Mouse (Mus musculus): ENCODE measurements around the gene Lman2. TPM values are rescaled to one million over a fixed set of nuclear protein-coding genes. Genes with fewer than 3 reads are reported as not detected.

Lman2 gene
- polyA plus RNA-seq, 1 experiment from 2014 or later: 85.4 TPM

DNA sequence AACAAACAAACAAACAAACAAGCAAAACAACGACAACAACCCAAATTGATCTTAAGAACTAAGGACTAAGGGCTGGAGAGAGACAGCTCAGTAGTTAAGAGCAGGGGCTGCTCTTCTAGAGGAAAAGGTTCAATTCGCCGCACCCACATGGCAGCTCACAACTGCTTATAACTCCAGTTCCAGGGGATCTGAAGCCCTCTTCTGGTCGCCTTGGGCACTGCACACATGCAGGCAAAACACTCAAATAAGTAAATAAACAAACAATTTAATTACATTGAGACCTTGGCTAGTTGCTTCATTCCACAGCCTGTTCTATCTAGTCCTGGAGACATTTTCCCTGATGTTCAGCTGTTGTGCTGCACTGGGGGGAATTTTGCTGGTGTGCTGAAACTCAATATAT, 30.4 kb upstream of the Lman2 start:
- H3K4me3 ChIP-seq: no peak overlapping the region
- no peak overlapping the region for H3K4me2 ChIP-seq
- no peak overlapping the region for H3K27ac ChIP-seq
- H3K9me3 ChIP-seq (replicated peaks): no peaks in the 10 kb centered on the region
- H3K9ac ChIP-seq: no peak overlapping the region
- 49% methylated on average over 4 of the region's 4 CpGs for WGBS (ENCODE audit: insufficient replicate concordance)
- no peaks in the 10 kb centered on the region for H3K36me3 ChIP-seq
- no peak for ATAC-seq
- H3K4me1 ChIP-seq: no peaks in the 10 kb centered on the region
- peaks cover 37% of the 10 kb centered on the region for H3K27me3 ChIP-seq (replicated peaks)

DNA sequence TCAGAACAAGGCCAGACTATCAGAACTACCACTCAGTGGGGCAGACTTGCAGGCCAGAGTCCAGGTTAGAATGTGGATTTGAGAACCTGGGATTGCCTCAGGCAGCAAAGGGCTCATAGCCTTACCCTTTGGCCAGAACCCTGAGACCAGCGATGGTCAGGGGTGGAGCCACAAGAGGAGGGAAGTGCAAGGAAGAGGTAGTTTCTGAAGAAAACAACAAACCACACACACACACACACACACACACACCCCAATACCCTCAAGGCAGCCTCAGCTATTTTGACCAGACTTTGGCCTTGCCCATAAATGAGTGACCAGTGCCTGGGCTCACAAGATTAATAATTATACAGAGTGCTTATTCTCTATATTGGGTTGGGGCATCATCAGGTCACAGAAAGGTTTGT, 29.0 kb upstream of the Lman2 start:
- Histone ChIP-seq H3K4me1 (no peaks in the 10 kb centered on the region), H3K4me3 (no peak overlapping the region), H3K9me3 (replicated peaks) (no peaks in the 10 kb centered on the region), H3K27ac (peak overlapping the region; percentile 38; the same call in 1 of the 2 replicates), H3K4me2 (no peak overlapping the region), H3K27me3 (replicated peaks) (peaks cover 28% of the 10 kb centered on the region), H3K36me3 (no peaks in the 10 kb centered on the region), H3K9ac (no peak overlapping the region)
- 56% methylated on average over 1 of the region's 1 CpGs for WGBS (ENCODE audit: insufficient replicate concordance)
- ATAC-seq: peak; percentile 36; the same call in 1 of the 2 replicates

DNA sequence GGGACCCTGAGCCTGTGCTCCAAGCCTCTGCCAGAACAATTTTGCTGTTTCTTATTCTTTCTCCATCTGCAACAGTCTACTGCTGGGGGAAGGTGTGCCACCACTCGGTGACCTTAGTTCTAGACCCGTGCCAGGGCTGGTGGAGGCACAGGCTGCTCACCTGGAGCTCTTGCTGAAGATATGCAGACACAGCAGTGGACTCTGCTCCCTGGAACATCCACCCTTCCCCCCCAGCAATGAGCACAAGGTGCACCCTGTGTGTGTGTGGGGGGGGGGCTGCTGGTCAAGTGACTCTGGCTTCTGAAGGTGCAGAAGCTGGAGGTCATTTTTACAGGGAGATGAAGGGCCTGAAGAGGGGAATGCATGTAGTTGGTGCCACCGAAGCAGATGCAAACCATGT, 28.1 kb upstream of the Lman2 start:
- H3K9ac ChIP-seq: no peak overlapping the region
- no peak overlapping the region for H3K4me3 ChIP-seq
- peak overlapping the region; percentile 38 for H3K27ac ChIP-seq
- ATAC-seq: peak; percentile 42; the same call in 1 of the 2 replicates
- 68% methylated on average over 3 of the region's 3 CpGs for WGBS (ENCODE audit: insufficient replicate concordance)
- peaks cover 20% of the 10 kb centered on the region; the same call in 1 of the 2 replicates for H3K27me3 ChIP-seq (replicated peaks)
- H3K36me3 ChIP-seq: no peaks in the 10 kb centered on the region
- no peak overlapping the region for H3K4me2 ChIP-seq
- no peaks in the 10 kb centered on the region for H3K9me3 ChIP-seq (replicated peaks)
- no peaks in the 10 kb centered on the region for H3K4me1 ChIP-seq

DNA sequence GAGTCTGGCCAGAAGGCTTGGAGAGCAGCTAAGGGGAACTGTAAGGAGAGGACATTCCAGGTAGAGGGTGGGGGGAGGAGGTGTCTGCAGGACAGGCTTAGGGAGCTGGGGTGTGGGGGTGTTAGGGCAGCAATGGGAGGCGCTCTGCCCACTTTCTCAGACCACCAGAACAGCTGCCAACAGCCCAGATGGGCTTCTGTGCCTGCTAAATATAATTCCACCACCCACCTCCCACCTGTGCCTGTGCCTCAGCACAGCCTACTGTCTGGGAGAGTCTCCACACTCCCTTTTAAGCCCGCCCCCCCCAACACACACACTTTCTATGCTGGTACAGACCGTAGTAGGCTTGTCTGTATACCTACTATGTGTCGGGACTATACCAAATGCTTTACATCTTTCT, 19.2 kb upstream of the Lman2 start:
- no peak overlapping the region for H3K9ac ChIP-seq

DNA sequence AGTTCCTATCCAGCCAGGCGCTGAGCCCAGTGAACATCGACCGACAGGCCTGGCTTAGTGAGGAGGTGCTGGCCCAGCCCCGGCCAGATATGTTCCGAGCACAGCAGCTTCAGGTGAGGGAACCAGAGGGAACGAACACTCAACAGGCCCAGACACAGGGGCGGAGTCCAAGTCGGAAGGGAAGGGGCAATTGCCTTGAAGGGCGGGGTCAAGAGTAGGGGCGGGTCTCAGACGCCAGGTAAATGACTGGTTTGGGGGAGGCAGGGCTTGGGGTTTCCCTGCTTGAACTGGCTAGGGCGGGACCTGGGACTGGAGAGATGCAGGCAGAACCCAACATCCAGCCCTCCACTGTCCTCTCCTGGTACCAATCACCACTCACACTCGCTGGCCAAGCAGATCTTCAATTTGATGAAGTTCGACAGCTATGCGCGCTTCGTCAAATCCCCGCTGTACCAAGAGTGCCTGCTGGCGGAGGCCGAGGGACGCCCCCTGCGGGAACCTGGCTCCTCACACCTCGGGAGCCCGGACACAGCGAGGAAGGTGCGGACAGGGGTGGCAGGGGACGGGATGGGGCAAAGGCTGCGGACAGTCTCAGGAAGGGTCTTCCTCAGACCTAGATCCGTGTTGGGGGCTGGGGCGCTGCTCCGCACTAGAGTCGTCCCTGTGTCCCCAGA, 16.5 kb upstream of the Lman2 start:
- Histone ChIP-seq H3K27ac (no peak overlapping the region), H3K36me3 (no peaks in the 10 kb centered on the region), H3K27me3 (replicated peaks) (peaks cover 47% of the 10 kb centered on the region), H3K4me2 (peak overlapping the region; percentile 27; the same call in 1 of the 2 replicates), H3K4me3 (no peak overlapping the region), H3K9ac (no peak overlapping the region), H3K9me3 (replicated peaks) (no peaks in the 10 kb centered on the region), H3K4me1 (no peaks in the 10 kb centered on the region)
- 60% methylated on average over 32 of the region's 32 CpGs for WGBS (ENCODE audit: insufficient replicate concordance)
- ATAC-seq: peak; percentile 35; the same call in 1 of the 2 replicates

More for the DNA sequence above, 19.2 kb upstream of the Lman2 start:
- Histone ChIP-seq H3K27me3 (replicated peaks) (peaks cover 39% of the 10 kb centered on the region), H3K4me3 (no peak overlapping the region), H3K4me1 (no peaks in the 10 kb centered on the region), H3K36me3 (no peaks in the 10 kb centered on the region), H3K4me2 (no peak overlapping the region), H3K27ac (no peak overlapping the region), H3K9me3 (replicated peaks) (no peaks in the 10 kb centered on the region)
- WGBS (ENCODE audit: insufficient replicate concordance): 84% methylated on average over 4 of the region's 4 CpGs
- no peak for ATAC-seq

DNA sequence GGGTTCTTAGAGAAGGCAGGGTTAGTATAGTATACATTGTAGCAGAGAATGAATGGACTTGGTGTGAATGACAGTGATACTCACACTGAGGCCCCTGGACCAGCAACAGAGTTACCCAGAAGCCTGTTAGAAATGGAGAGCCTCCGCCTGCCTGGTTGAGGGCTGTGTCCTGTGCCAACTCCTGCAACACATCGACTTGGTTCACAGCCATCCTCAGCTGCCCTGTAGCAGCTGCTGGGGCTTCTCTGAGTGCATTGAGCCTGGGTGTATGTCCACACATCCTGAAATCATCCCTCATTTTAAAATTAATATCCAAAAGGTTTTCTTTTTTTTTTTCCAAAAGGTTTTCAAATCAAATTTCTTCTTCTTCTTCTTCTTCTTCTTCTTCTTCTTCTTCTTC, 13.3 kb upstream of the Lman2 start:
- ATAC-seq: no peak
- whole genome bisulfite sequencing (ENCODE audit: insufficient replicate concordance): 63% methylated on average over 2 of the region's 2 CpGs
- Histone ChIP-seq H3K9ac (no peak overlapping the region), H3K4me2 (no peak overlapping the region), H3K9me3 (replicated peaks) (no peaks in the 10 kb centered on the region), H3K27ac (no peak overlapping the region), H3K36me3 (no peaks in the 10 kb centered on the region), H3K27me3 (replicated peaks) (peaks cover 53% of the 10 kb centered on the region), H3K4me1 (peaks cover 6% of the 10 kb centered on the region; the same call in 1 of the 2 replicates), H3K4me3 (no peak overlapping the region)

DNA sequence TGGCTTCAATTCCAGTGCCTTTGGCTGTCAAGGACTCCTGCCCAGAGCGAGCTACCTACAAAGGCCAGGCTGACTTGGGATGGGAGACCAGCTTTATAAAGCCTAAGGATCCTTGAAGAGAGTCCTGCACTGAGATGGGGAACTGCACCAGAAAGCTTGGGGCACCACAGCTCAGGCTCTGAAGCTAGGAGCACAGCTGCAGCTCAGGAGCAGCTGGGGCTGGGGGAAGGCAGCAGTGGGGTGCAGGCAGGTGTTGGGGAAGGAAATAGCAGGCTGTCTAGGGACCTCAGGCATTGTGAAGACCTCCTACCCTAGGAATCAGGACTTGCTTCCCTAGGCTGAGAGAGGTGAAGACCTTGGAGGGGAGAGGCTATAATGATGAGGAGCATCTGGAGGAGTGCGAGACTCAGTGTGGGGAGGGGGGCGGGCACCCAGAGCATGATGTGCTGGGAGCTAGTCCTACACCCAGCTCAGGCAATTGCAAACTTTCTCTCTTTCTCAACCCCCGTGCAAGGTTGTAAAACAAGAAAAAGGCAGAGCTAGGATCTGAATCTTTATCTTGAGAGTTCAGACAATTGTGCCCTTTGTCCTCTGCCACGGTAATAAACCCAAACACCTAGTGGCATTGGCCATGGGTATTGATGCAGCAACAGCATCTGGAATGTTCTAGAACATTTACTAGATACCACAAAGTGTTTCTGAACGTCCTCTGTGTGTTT, 11.8 kb upstream of the Lman2 start:
- Histone ChIP-seq H3K27ac (no peak overlapping the region), H3K36me3 (no peaks in the 10 kb centered on the region), H3K9me3 (replicated peaks) (no peaks in the 10 kb centered on the region), H3K27me3 (replicated peaks) (peaks cover 45% of the 10 kb centered on the region), H3K4me1 (peaks cover 19% of the 10 kb centered on the region), H3K4me2 (no peak overlapping the region), H3K9ac (no peak overlapping the region), H3K4me3 (no peak overlapping the region)
- 54% methylated on average over 6 of the region's 6 CpGs for WGBS (ENCODE audit: insufficient replicate concordance)
- ATAC-seq: no peak

DNA sequence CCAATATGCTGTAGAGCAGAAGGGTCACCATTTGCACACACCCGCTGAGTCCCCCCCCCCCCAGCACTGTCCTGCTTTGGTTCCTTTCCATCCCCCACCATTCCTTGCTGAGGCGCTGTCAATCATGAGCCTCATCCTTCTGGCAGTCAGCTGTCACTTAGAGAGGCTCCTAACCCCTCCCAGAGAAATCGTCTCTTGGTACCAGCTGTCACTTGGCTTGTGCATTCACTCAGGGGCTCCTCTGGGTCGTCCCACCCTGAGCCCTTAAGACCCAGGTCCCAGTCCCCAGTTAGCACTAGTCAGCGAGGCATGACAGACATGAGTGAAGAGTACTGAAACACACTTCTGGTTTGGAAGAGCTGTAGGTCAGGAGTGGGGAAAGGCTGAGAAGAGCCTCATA, 9.2 kb upstream of the Lman2 start:
- Histone ChIP-seq H3K4me2 (no peak overlapping the region), H3K4me3 (no peak overlapping the region), H3K27me3 (replicated peaks) (peaks cover 30% of the 10 kb centered on the region), H3K4me1 (peaks cover 37% of the 10 kb centered on the region), H3K9ac (no peak overlapping the region), H3K27ac (no peak overlapping the region), H3K9me3 (replicated peaks) (no peaks in the 10 kb centered on the region), H3K36me3 (no peaks in the 10 kb centered on the region)
- 47% methylated on average over 4 of the region's 5 CpGs for WGBS (ENCODE audit: insufficient replicate concordance)
- no peak for ATAC-seq

DNA sequence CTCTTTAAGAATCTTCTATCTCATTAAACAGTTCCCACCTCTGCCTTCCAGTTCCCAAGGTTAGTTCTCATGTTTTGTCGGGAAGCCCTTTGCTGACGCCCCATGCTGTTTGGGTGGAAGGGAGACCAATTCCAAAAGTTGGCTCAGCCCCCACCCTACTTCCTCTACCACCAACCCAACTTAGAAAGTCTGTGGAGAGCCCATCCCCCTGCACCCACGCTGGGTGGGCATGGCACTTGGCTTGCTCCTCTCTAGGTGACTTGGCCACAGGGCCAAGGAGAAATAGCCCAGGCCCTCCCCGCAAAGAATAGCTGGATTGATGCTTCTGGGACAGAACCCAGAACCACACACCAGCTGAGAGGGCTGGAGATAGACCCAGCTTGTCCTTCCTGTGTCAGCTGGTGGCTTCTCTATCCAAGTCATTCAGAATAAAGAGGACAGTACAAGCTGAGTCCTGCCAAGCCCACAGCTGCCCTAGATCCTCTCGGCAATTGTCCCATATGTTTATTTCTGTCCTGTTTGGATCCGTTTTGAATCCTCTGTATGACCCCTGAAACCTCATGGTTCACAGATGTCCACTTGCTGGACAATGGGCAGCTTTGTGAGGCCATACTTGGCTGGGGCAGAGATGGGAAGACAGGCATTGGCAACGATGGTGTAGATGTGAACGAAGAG, 8.6 kb upstream of the Lman2 start:
- 55% methylated on average over 8 of the region's 8 CpGs for WGBS (ENCODE audit: insufficient replicate concordance)
- no peaks in the 10 kb centered on the region for H3K9me3 ChIP-seq (replicated peaks)
- H3K4me1 ChIP-seq: peaks cover 38% of the 10 kb centered on the region
- H3K36me3 ChIP-seq: no peaks in the 10 kb centered on the region
- no peak overlapping the region for H3K27ac ChIP-seq
- no peak overlapping the region for H3K9ac ChIP-seq
- peak overlapping the region; percentile 69; the same call in 1 of the 2 replicates for H3K4me2 ChIP-seq
- no peak overlapping the region for H3K4me3 ChIP-seq
- peaks cover 30% of the 10 kb centered on the region for H3K27me3 ChIP-seq (replicated peaks)
- no peak for ATAC-seq

DNA sequence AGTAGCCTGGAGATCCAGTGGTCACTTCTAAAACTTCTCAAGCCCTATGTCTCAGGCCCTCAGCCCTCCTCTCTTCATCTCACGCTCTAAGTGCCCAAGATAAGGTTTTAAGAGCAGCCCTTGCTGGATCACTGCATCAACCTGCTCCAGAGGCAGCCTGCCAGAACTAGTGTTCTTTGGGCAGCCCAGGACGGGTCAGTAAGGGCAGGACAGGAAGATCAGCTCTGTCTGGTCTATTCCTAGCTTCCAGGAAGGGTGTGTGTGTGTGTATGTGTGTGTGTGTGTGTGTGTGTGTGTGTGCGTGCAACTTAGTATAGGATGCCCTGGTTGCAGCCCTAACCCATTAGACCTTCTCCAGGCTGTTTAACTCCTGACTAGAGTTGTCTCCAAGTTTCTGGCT, 7.7 kb upstream of the Lman2 start:
- WGBS (ENCODE audit: insufficient replicate concordance): 33% methylated on average over 3 of the region's 3 CpGs
- Histone ChIP-seq H3K27ac (no peak overlapping the region), H3K4me3 (peak overlapping the region; percentile 44), H3K9me3 (replicated peaks) (no peaks in the 10 kb centered on the region), H3K9ac (peak overlapping the region; percentile 47), H3K36me3 (no peaks in the 10 kb centered on the region), H3K4me2 (peak overlapping the region; percentile 69), H3K4me1 (peaks cover 38% of the 10 kb centered on the region), H3K27me3 (replicated peaks) (peaks cover 25% of the 10 kb centered on the region)
- ATAC-seq: 0 out of 2 replicates have a peak, but pooled peaks have one; percentile 7

DNA sequence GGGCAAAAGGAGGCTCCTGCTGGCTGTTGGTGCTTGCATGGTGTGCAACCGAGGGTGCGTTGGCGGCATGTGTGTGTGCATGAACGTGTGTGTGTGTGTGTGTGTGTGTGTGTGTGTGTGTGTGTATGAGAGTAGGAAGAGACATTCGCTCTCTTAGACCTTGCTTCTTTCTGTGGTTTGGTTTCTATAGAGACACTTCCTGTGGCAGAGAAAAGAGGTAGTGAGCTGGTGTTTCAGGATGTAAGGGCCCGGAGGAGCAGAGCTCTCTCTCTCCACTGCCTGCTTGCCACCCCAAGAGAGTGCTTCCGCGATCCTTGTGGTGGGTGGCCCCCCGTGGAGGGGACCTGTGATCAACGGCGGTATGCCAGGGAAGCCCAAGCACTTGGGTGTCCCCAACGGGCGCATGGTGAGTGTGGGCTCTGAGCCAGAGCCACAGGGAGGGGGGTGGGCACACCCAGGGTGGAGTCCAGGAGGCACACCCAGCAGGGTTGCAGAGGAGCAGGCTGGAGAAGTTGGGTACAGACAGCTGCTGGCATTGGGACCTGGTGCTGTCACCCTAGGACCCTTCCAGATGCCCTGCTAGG, 7.0 kb upstream of the Lman2 start, which contains the start of gene Rgs14:
TSS of gene Rgs14 (plus strand) at position 202 of the 584 bp plus-strand sequence.
- H3K27ac ChIP-seq: peak within 1 kb of the TSS; percentile 58
- peaks cover 38% of the 10 kb centered on the region for H3K4me1 ChIP-seq
- H3K27me3 ChIP-seq (replicated peaks): peaks cover 25% of the 10 kb centered on the region
- peak within 1 kb of the TSS; percentile 47 for H3K9ac ChIP-seq
- H3K36me3 ChIP-seq: no peaks in the 10 kb centered on the region
- H3K4me3 ChIP-seq: peak within 1 kb of the TSS; percentile 44
- 14% methylated on average over 13 of the region's 13 CpGs for WGBS (ENCODE audit: insufficient replicate concordance)
- ATAC-seq: peak; percentile 82
- peak within 1 kb of the TSS; percentile 69 for H3K4me2 ChIP-seq
- H3K9me3 ChIP-seq (replicated peaks): no peaks in the 10 kb centered on the region

Data from liver, embryonic 12.5 days (tissue).